Mouse (Mus musculus): ENCODE measurements around the gene Tbx10. TPM values are rescaled to one million over a fixed set of nuclear protein-coding genes. Genes with fewer than 3 reads are reported as not detected.

Gene Tbx10
- 0.02 TPM for polyA plus RNA-seq (2012; fragmentation: generic; extraction: Trizol)
- long read RNA-seq, experiment 1: 0 reads
- long read RNA-seq, experiment 2: 0 reads

- no peaks in the 10 kb centered on the region for H3K79me3 ChIP-seq (ENCODE audit: low read depth)
- no peaks in the 10 kb centered on the region for H3K36me3 ChIP-seq (ENCODE audit: control insufficient read depth, insufficient read depth)
- H3K27me3 ChIP-seq (ENCODE audit: control insufficient read depth, insufficient read depth, insufficient read length): peaks cover 23% of the 10 kb centered on the region
- TF ChIP-seq FOSL1 (IDR thresholded peaks at IDR 0.05; ENCODE audit: insufficient read depth, low read length, poor library complexity, severe bottlenecking) (no peak), USF1 (IDR thresholded peaks at IDR 0.05; ENCODE audit: low read depth) (no peak), MYOD1 (IDR thresholded peaks at IDR 0.05; ENCODE audit: control insufficient read depth, insufficient read length, low read depth) (no peak), CEBPB (IDR thresholded peaks at IDR 0.05; ENCODE audit: low read depth) (no peak), MAX (IDR thresholded peaks at IDR 0.05) (no peak), MYOG (IDR thresholded peaks at IDR 0.05; ENCODE audit: control insufficient read depth, extremely low read depth, insufficient read length) (no peak), CTCF (IDR thresholded peaks at IDR 0.05; ENCODE audit: control insufficient read depth, insufficient read depth, insufficient read length) (no peak)
- H3K4me3 ChIP-seq (ENCODE audit: insufficient read depth, poor library complexity, severe bottlenecking): no peak within 1 kb of the TSS
- no peaks in the 10 kb centered on the region for H3K79me2 ChIP-seq (ENCODE audit: control insufficient read depth, insufficient read depth)
- H3ac ChIP-seq (ENCODE audit: control insufficient read depth, insufficient read length, low read depth): no peak within 1 kb of the TSS
Observed at GRCm38 (mm10) chr19:3992416-3992815, at the start of gene Tbx10. Gene Tbx10, plus strand, starts transcription at chr19:3992752.

GRCm38 (mm10) chr19:3942986-3943735 lies 49.4 kb upstream of the Tbx10 start:
- Histone ChIP-seq H3K36me3 (ENCODE audit: control insufficient read depth, insufficient read depth) (no peaks in the 10 kb centered on the region), H3K4me3 (ENCODE audit: insufficient read depth, poor library complexity, severe bottlenecking) (no peak overlapping the region), H3ac (ENCODE audit: control insufficient read depth, insufficient read length, low read depth) (no peak overlapping the region), H3K79me3 (ENCODE audit: low read depth) (no peaks in the 10 kb centered on the region), H3K27me3 (ENCODE audit: control insufficient read depth, insufficient read depth, insufficient read length) (no peaks in the 10 kb centered on the region), H3K79me2 (ENCODE audit: control insufficient read depth, insufficient read depth) (no peaks in the 10 kb centered on the region)
- no peak for TF ChIP-seq MYOG (IDR thresholded peaks at IDR 0.05; ENCODE audit: control insufficient read depth, extremely low read depth, insufficient read length)
- TF ChIP-seq USF1 (IDR thresholded peaks at IDR 0.05; ENCODE audit: low read depth): no peak
- no peak for TF ChIP-seq CTCF (IDR thresholded peaks at IDR 0.05; ENCODE audit: control insufficient read depth, insufficient read depth, insufficient read length)
- TF ChIP-seq CEBPB (IDR thresholded peaks at IDR 0.05; ENCODE audit: low read depth): no peak
- TF ChIP-seq MAX (IDR thresholded peaks at IDR 0.05): no peak

GRCm38 (mm10) chr19:3945872-3946564 lies 46.5 kb upstream of the Tbx10 start:
- Histone ChIP-seq H3K79me2 (ENCODE audit: control insufficient read depth, insufficient read depth) (no peaks in the 10 kb centered on the region), H3K4me3 (ENCODE audit: insufficient read depth, poor library complexity, severe bottlenecking) (no peak overlapping the region), H3K27me3 (ENCODE audit: control insufficient read depth, insufficient read depth, insufficient read length) (no peaks in the 10 kb centered on the region), H3K36me3 (ENCODE audit: control insufficient read depth, insufficient read depth) (no peaks in the 10 kb centered on the region), H3K79me3 (ENCODE audit: low read depth) (no peaks in the 10 kb centered on the region), H3ac (ENCODE audit: control insufficient read depth, insufficient read length, low read depth) (no peak overlapping the region)
- no peak for TF ChIP-seq FOSL1 (IDR thresholded peaks at IDR 0.05; ENCODE audit: insufficient read depth, low read length, poor library complexity, severe bottlenecking)
- TF ChIP-seq MYOG (IDR thresholded peaks at IDR 0.05; ENCODE audit: control insufficient read depth, extremely low read depth, insufficient read length): no peak
- TF ChIP-seq MYOD1 (IDR thresholded peaks at IDR 0.05; ENCODE audit: control insufficient read depth, insufficient read length, low read depth): no peak
- no peak for TF ChIP-seq MAX (IDR thresholded peaks at IDR 0.05)
- TF ChIP-seq USF1 (IDR thresholded peaks at IDR 0.05; ENCODE audit: low read depth): no peak
- no peak for TF ChIP-seq CEBPB (IDR thresholded peaks at IDR 0.05; ENCODE audit: low read depth)
- no peak for TF ChIP-seq CTCF (IDR thresholded peaks at IDR 0.05; ENCODE audit: control insufficient read depth, insufficient read depth, insufficient read length)

GRCm38 (mm10) chr19:3946715-3947114 lies 45.8 kb upstream of the Tbx10 start:
- H3K79me2 ChIP-seq (ENCODE audit: control insufficient read depth, insufficient read depth): no peaks in the 10 kb centered on the region
- H3K27me3 ChIP-seq (ENCODE audit: control insufficient read depth, insufficient read depth, insufficient read length): no peaks in the 10 kb centered on the region
- H3ac ChIP-seq (ENCODE audit: control insufficient read depth, insufficient read length, low read depth): no peak overlapping the region
- no peaks in the 10 kb centered on the region for H3K79me3 ChIP-seq (ENCODE audit: low read depth)
- no peak overlapping the region for H3K4me3 ChIP-seq (ENCODE audit: insufficient read depth, poor library complexity, severe bottlenecking)
- no peaks in the 10 kb centered on the region for H3K36me3 ChIP-seq (ENCODE audit: control insufficient read depth, insufficient read depth)
- TF ChIP-seq MAX (IDR thresholded peaks at IDR 0.05) (no peak), CEBPB (IDR thresholded peaks at IDR 0.05; ENCODE audit: low read depth) (no peak), FOSL1 (IDR thresholded peaks at IDR 0.05; ENCODE audit: insufficient read depth, low read length, poor library complexity, severe bottlenecking) (no peak), MYOD1 (IDR thresholded peaks at IDR 0.05; ENCODE audit: control insufficient read depth, insufficient read length, low read depth) (no peak), CTCF (IDR thresholded peaks at IDR 0.05; ENCODE audit: control insufficient read depth, insufficient read depth, insufficient read length) (peak; percentile 58)

GRCm38 (mm10) chr19:3947813-3948212 lies 44.7 kb upstream of the Tbx10 start:
- H3K4me3 ChIP-seq (ENCODE audit: insufficient read depth, poor library complexity, severe bottlenecking): no peak overlapping the region
- no peaks in the 10 kb centered on the region for H3K36me3 ChIP-seq (ENCODE audit: control insufficient read depth, insufficient read depth)
- no peak overlapping the region for H3ac ChIP-seq (ENCODE audit: control insufficient read depth, insufficient read length, low read depth)
- TF ChIP-seq MYOD1 (IDR thresholded peaks at IDR 0.05; ENCODE audit: control insufficient read depth, insufficient read length, low read depth): no peak
- TF ChIP-seq MYOG (IDR thresholded peaks at IDR 0.05; ENCODE audit: control insufficient read depth, extremely low read depth, insufficient read length): no peak
- no peak for TF ChIP-seq FOSL1 (IDR thresholded peaks at IDR 0.05; ENCODE audit: insufficient read depth, low read length, poor library complexity, severe bottlenecking)
- TF ChIP-seq MAX (IDR thresholded peaks at IDR 0.05): no peak
- no peak for TF ChIP-seq CTCF (IDR thresholded peaks at IDR 0.05; ENCODE audit: control insufficient read depth, insufficient read depth, insufficient read length)
- no peak for TF ChIP-seq CEBPB (IDR thresholded peaks at IDR 0.05; ENCODE audit: low read depth)
- TF ChIP-seq USF1 (IDR thresholded peaks at IDR 0.05; ENCODE audit: low read depth): no peak
- H3K79me3 ChIP-seq (ENCODE audit: low read depth): no peaks in the 10 kb centered on the region
- no peaks in the 10 kb centered on the region for H3K27me3 ChIP-seq (ENCODE audit: control insufficient read depth, insufficient read depth, insufficient read length)
- H3K79me2 ChIP-seq (ENCODE audit: control insufficient read depth, insufficient read depth): no peaks in the 10 kb centered on the region

Measured in C2C12 (cell line).